Mouse (Mus musculus) lung, postnatal 14 days (tissue): Measurements from ENCODE around the gene Btf3l4.

Source experiments
- DNase-seq: peaks from one replicate; pipeline ENCODE4 v3.0.0; 2021

Gene Btf3l4

GRCm38 (mm10) chr4:108832916-108833827 lies at the start of gene Btf3l4:
TSS of gene Btf3l4 (minus strand) at chr4:108833614.
- DNase-seq, result peak; percentile 88

- DNase-seq, result peak; percentile 46
These were observed 45.8 kb upstream of the Btf3l4 start, which contains the start of gene Rab3b for GRCm38 (mm10) chr4:108878963-108879822. TSS of gene Rab3b (plus strand) at chr4:108879063.

GRCm38 (mm10) chr4:108877901-108878300 lies 44.5 kb upstream of the Btf3l4 start:
- DNase-seq, result no peak

GRCm38 (mm10) chr4:108873746-108874145 lies 40.3 kb upstream of the Btf3l4 start:
- no peak for DNase-seq

- DNase-seq, result peak; percentile 89
These were observed 36.4 kb upstream of the Btf3l4 start for GRCm38 (mm10) chr4:108869730-108870374.

GRCm38 (mm10) chr4:108866806-108867205 lies 33.4 kb upstream of the Btf3l4 start:
- no peak for DNase-seq

- DNase-seq, result no peak
These were observed 15.1 kb upstream of the Btf3l4 start, which contains the start of gene A730015C16Rik for GRCm38 (mm10) chr4:108848505-108848848. TSS of gene A730015C16Rik (minus strand) at chr4:108848619.

GRCm38 (mm10) chr4:108847715-108848504 lies 14.5 kb upstream of the Btf3l4 start, which contains the start of gene Kti12:
TSS of gene Kti12 (plus strand) at chr4:108847785.
- DNase-seq, result peak; percentile 82

GRCm38 (mm10) chr4:108845824-108846569 lies 12.6 kb upstream of the Btf3l4 start:
- no peak for DNase-seq

GRCm38 (mm10) chr4:108843336-108843735 lies 9.9 kb upstream of the Btf3l4 start:
- no peak for DNase-seq

- no peak for DNase-seq
These were observed 8.6 kb upstream of the Btf3l4 start for GRCm38 (mm10) chr4:108841920-108842578.

- peak; percentile 4 for DNase-seq
These were observed 4.6 kb upstream of the Btf3l4 start for GRCm38 (mm10) chr4:108838031-108838430.

GRCm38 (mm10) chr4:108835496-108835895 lies 2.1 kb upstream of the Btf3l4 start:
- no peak for DNase-seq

GRCm38 (mm10) chr4:108834971-108835311 lies 1.5 kb upstream of the Btf3l4 start:
- DNase-seq, result peak; percentile 4

GRCm38 (mm10) chr4:108834115-108834970 lies 929 bp upstream of the Btf3l4 start, which contains the start of gene Txndc12:
TSS of gene Txndc12 (plus strand) at chr4:108834601.
- peak; percentile 84 for DNase-seq

GRCm38 (mm10) chr4:108833828-108834114 lies 357 bp upstream of the Btf3l4 start:
- no peak for DNase-seq

GRCm38 (mm10) chr4:108830698-108831097 lies 2.7 kb downstream of the Btf3l4 start:
- DNase-seq, result no peak

GRCm38 (mm10) chr4:108826643-108827042 lies 6.8 kb downstream of the Btf3l4 start:
- DNase-seq, result no peak

GRCm38 (mm10) chr4:108826096-108826495 lies 7.3 kb downstream of the Btf3l4 start:
- DNase-seq, result no peak

- no peak for DNase-seq
These were observed 7.7 kb downstream of the Btf3l4 start for GRCm38 (mm10) chr4:108825677-108826076.
